Mouse (Mus musculus): ENCODE results near the gene Tgm6. TPM values are rescaled to one million over a fixed set of nuclear protein-coding genes. Genes with fewer than 3 reads are reported as not detected.

Tgm6 gene
- polyA plus RNA-seq, 1 experiment from 2014 or later, result 0.07 TPM

- peak; percentile 21; the same call in 1 of the 2 replicates for ATAC-seq (ENCODE audit: insufficient number of reproducible peaks, insufficient read depth, low FRiP score, low TSS enrichment, low read depth)
- H3K27ac ChIP-seq, result peak overlapping the region; percentile 99
- 2% methylated on average over 15 of the region's 15 CpGs for WGBS
- H3K36me3 ChIP-seq, result peaks cover 25% of the 10 kb centered on the region
- peak overlapping the region; percentile 80 for H3K4me2 ChIP-seq
- H3K4me3 ChIP-seq, result peak overlapping the region; percentile 99
- no peaks in the 10 kb centered on the region for H3K9me3 ChIP-seq
- H3K4me1 ChIP-seq, result peaks cover 26% of the 10 kb centered on the region
- peak overlapping the region; percentile 100 for H3K9ac ChIP-seq
- no peaks in the 10 kb centered on the region for H3K27me3 ChIP-seq
Measured at GRCm38 (mm10) chr2:130179507-130180019, 67.3 kb downstream of the Tgm6 start.

GRCm38 (mm10) chr2:130188391-130188790 is 76.2 kb downstream of the Tgm6 start:
- no peak overlapping the region for H3K9ac ChIP-seq
- H3K27me3 ChIP-seq, result no peaks in the 10 kb centered on the region
- H3K36me3 ChIP-seq, result no peaks in the 10 kb centered on the region
- no peak overlapping the region for H3K4me2 ChIP-seq
- no peak overlapping the region for H3K27ac ChIP-seq
- no peak for ATAC-seq (ENCODE audit: insufficient number of reproducible peaks, insufficient read depth, low FRiP score, low TSS enrichment, low read depth)
- no peak overlapping the region for H3K4me3 ChIP-seq
- peaks cover 4% of the 10 kb centered on the region; the same call in 1 of the 2 replicates for H3K9me3 ChIP-seq
- WGBS, result 87% methylated on average over 12 of the region's 12 CpGs
- no peaks in the 10 kb centered on the region for H3K4me1 ChIP-seq

DNA sequence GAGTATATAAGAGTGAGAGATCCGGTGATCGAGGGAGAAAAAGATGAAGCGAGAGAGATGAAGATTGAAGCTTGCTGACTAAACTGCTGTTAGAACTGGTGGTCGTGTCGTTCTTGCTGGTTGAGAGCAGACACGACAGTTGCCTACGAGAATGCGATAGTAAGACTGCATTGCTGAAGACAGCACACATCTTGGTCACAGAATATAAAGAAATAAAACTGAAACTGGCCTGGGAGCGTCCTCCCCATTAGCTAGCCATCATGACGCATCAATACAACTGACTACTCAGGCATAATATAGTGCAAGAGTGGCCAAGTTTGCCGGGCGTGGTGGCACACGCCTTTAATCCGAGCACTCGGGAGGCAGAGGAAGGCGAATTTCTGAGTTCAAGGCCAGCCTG is 82.7 kb downstream of the Tgm6 start, which contains the start of gene Tmc2:
Gene Tmc2 (plus strand): TSS at position 301 of the 400 bp plus-strand sequence.
- Histone ChIP-seq H3K4me3 (no peak within 1 kb of the TSS), H3K4me2 (no peak within 1 kb of the TSS), H3K4me1 (no peaks in the 10 kb centered on the region), H3K36me3 (no peaks in the 10 kb centered on the region), H3K27ac (no peak within 1 kb of the TSS), H3K9ac (no peak within 1 kb of the TSS), H3K27me3 (no peaks in the 10 kb centered on the region), H3K9me3 (peaks cover 4% of the 10 kb centered on the region; the same call in 1 of the 2 replicates)
- ATAC-seq (ENCODE audit: insufficient number of reproducible peaks, insufficient read depth, low FRiP score, low TSS enrichment, low read depth), result no peak
- 94% methylated on average over 16 of the region's 16 CpGs for WGBS

DNA sequence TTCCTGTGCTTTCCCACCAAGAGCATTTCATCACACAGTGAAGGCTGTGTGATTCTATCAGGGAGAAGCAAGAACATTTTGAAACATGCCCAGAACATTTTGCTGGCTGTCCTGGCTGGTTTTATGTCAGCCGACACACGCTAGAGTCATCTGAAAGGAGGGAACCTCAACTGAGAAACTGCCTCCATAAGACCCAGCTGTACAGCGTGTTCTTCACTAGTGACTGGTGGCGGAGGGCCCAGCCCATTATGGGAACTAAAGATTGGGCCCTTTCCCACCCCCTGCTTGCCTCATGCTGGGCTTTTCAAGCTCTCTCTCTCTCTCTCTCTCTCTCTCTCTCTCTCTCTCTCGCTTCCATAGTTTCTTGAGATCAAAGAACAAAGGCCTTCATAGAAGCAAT is 88.7 kb downstream of the Tgm6 start:
- Histone ChIP-seq H3K27me3 (no peaks in the 10 kb centered on the region), H3K27ac (peak overlapping the region; percentile 28; the same call in 1 of the 2 replicates), H3K36me3 (no peaks in the 10 kb centered on the region), H3K4me1 (no peaks in the 10 kb centered on the region), H3K9ac (no peak overlapping the region), H3K4me3 (no peak overlapping the region), H3K4me2 (no peak overlapping the region), H3K9me3 (0 out of 2 replicates have a peak, but pooled peaks cover 2% of the 10 kb centered on the region)
- 63% methylated on average over 5 of the region's 5 CpGs for WGBS
- ATAC-seq (ENCODE audit: insufficient number of reproducible peaks, insufficient read depth, low FRiP score, low TSS enrichment, low read depth), result no peak

Other genes starting within 250 kb of the Tgm6 start
- gene Tgm3, start 100.1 kb upstream of the Tgm6 start, polyA plus RNA-seq (2015; fragmentation: Nextera tagmentation; extraction: Ambion mirVana), result 0.08 and 0.31 TPM in 2 replicates
- 538 and 617 TPM in 2 replicates for gene Snrpb, start 67.0 kb downstream of the Tgm6 start, polyA plus RNA-seq (2015; fragmentation: Nextera tagmentation; extraction: Ambion mirVana)
- gene Tmc2, start 82.8 kb downstream of the Tgm6 start, polyA plus RNA-seq (2015; fragmentation: Nextera tagmentation; extraction: Ambion mirVana), result not detected in 2 replicates
- gene Nop56, start 162.0 kb downstream of the Tgm6 start, polyA plus RNA-seq (2015; fragmentation: Nextera tagmentation; extraction: Ambion mirVana), result 300 and 333 TPM in 2 replicates
- 151 and 158 TPM in 2 replicates for gene Idh3b, start 172.1 kb downstream of the Tgm6 start, polyA plus RNA-seq (2015; fragmentation: Nextera tagmentation; extraction: Ambion mirVana)
- 3.9 and 4.8 TPM in 2 replicates for gene Ebf4, start 182.8 kb downstream of the Tgm6 start, polyA plus RNA-seq (2015; fragmentation: Nextera tagmentation; extraction: Ambion mirVana)

All from embryonic facial prominence, embryonic 13.5 days (tissue).